Mouse (Mus musculus) ES-E14 (cell line): Measurements from ENCODE around the gene Cnot3.

Experiments used
- CHD2 ChIP-seq: IDR thresholded peaks from 2 replicates; pipeline ENCODE4 v1.6.1; 2014; ENCODE audit warnings: mild to moderate bottlenecking, low read depth, low read length, inconsistent platforms
- HCFC1 ChIP-seq: IDR thresholded peaks from 2 replicates; pipeline ENCODE4 v1.6.1; 2012; ENCODE audit warnings: low read length, inconsistent platforms, borderline replicate concordance; ENCODE audit not compliant: insufficient read depth
- MAFK ChIP-seq: IDR thresholded peaks from 2 replicates; pipeline ENCODE4 v1.6.1; 2014; ENCODE audit warnings: mild to moderate bottlenecking, low read depth, low read length, inconsistent platforms; ENCODE audit not compliant: insufficient read depth
- ZC3H11A ChIP-seq: IDR thresholded peaks from 2 replicates; pipeline ENCODE4 v1.6.1; 2012; ENCODE audit warnings: low read depth, mild to moderate bottlenecking, inconsistent platforms, low read length, borderline replicate concordance
- ZNF384 ChIP-seq: IDR thresholded peaks from 2 replicates; pipeline ENCODE4 v1.6.1; 2012; ENCODE audit warnings: low read depth, low read length, inconsistent platforms

GRCm38 (mm10) chr7:3646188-3646587 lies 1.1 kb downstream of the Cnot3 start:
- no peak for TF ChIP-seq CHD2
- TF ChIP-seq ZNF384, result no peak
- no peak for TF ChIP-seq ZC3H11A
- TF ChIP-seq HCFC1, result no peak
- TF ChIP-seq MAFK, result no peak
